ENCODE assay signal across 8 mouse cellular contexts in genomic region chr6:23838401-23839008, GRCm38 (mm10). TPM values are rescaled to one million over a fixed set of nuclear protein-coding genes. Genes with fewer than 3 reads are reported as not detected.
A peak's percentile ranks its signal among the peaks of the same experiment; 100 is the strongest.
DNase-seq lines count a peak whose midpoint lies in the region; ATAC-seq and TF ChIP-seq lines count a peak whose summit lies in the region.

No protein-coding gene starts in this region.

- TF ChIP-seq CTCF in forebrain, postnatal 0 days (IDR thresholded peaks at IDR 0.05; ENCODE audit: low read depth) = no peak

- peak overlapping the region; percentile 91 for H3K4me2 ChIP-seq in lung, embryonic 15.5 days
- H3K4me2 ChIP-seq in forebrain, postnatal 0 days (ENCODE audit: low read depth) = peak overlapping the region; percentile 84

- peaks cover 11% of the 10 kb centered on the region; the same call in 1 of the 2 replicates for H3K4me1 ChIP-seq in lung, embryonic 15.5 days
- H3K4me1 ChIP-seq in forebrain, postnatal 0 days (ENCODE audit: insufficient read depth) = no peaks in the 10 kb centered on the region

- no peaks in the 10 kb centered on the region for H3K9me3 ChIP-seq in lung, embryonic 15.5 days
- no peaks in the 10 kb centered on the region for H3K9me3 ChIP-seq in forebrain, postnatal 0 days (ENCODE audit: low read length)

- H3K9ac ChIP-seq in lung, embryonic 15.5 days = peak overlapping the region; percentile 66
- peak overlapping the region; percentile 66 for H3K9ac ChIP-seq in forebrain, postnatal 0 days

- H3K27me3 ChIP-seq in lung, embryonic 15.5 days = peaks cover 11% of the 10 kb centered on the region
- H3K27me3 ChIP-seq in forebrain, postnatal 0 days (ENCODE audit: insufficient read depth, low read length) = no peaks in the 10 kb centered on the region

- no peaks in the 10 kb centered on the region for H3K36me3 ChIP-seq in lung, embryonic 15.5 days
- no peaks in the 10 kb centered on the region for H3K36me3 ChIP-seq in forebrain, postnatal 0 days (ENCODE audit: insufficient read depth)

- peak overlapping the region; percentile 74 for H3K27ac ChIP-seq in lung, embryonic 15.5 days
- H3K27ac ChIP-seq in forebrain, postnatal 0 days (ENCODE audit: low read depth, low read length) = no peak overlapping the region

- peak overlapping the region; percentile 82 for H3K4me3 ChIP-seq in lung, embryonic 15.5 days
- H3K4me3 ChIP-seq in forebrain, postnatal 0 days (ENCODE audit: low read depth, low read length) = peak overlapping the region; percentile 74

- no peak for DNase-seq in lung, postnatal 4 days
- peak; percentile 60 for DNase-seq in cerebellum, adult 8-10 months
- DNase-seq in forebrain, postnatal 0 days = no peak
- DNase-seq in kidney, adult 8-10 months = peak; percentile 32 to 49
- peak; percentile 10 for DNase-seq in lung, postnatal 36 days
- no peak for DNase-seq in frontal cortex, adult 2 months (ENCODE audit: extremely low spot score in 1 of 2, low spot score in 1 of 2)

- 1% methylated on average over 35 of the region's 35 CpGs for WGBS in lung, embryonic 15.5 days
- WGBS in forebrain, postnatal 0 days = 5% methylated on average over 35 of the region's 35 CpGs

- peak; percentile 29; the same call in 1 of the 2 replicates for ATAC-seq in lung, embryonic 15.5 days (ENCODE audit: borderline replicate concordance, extremely low read depth, low FRiP score, low TSS enrichment)
- 0 out of 2 replicates have a peak, but pooled peaks have one; percentile 7 for ATAC-seq in forebrain, postnatal 0 days
- no peak for ATAC-seq in inflammation-experienced regulatory T-cells, adult 6 months

RNA-seq across cellular contexts. Expression of gene Cadps2, which starts 0.7 kb away (rescaled TPM):
- polyA plus RNA-seq in lung, embryonic 15.5 days (2015; fragmentation: Nextera tagmentation; extraction: Ambion mirVana) = 7.2 and 7.9 TPM in 2 replicates
- total RNA-seq in forebrain, postnatal 0 days (2014; rRNA removed) = 24.8 and 26.5 TPM in 2 replicates
- 4.8 and 7.0 TPM in 2 replicates for polyA plus RNA-seq in forebrain, postnatal 0 days (2015; fragmentation: Nextera tagmentation; extraction: Ambion mirVana)
- not detected for polyA plus RNA-seq in inflammation-experienced regulatory T-cells, adult 6 months (2017; shearing (Covaris generic))
- polyA plus RNA-seq in frontal cortex, adult 2 months (2012; rRNA removed) = 25.8 and 29.4 TPM in 2 replicates

Comparison
In these comparisons a context has a peak if more than half of its experiments do, and no peak if none do; other contexts are left out.
1. DNase-seq: peak in cerebellum, adult 8-10 months (single experiment), kidney, adult 8-10 months (2 of 2) and lung, postnatal 36 days (single experiment); none in lung, postnatal 4 days (0 of 2), forebrain, postnatal 0 days (single experiment) and frontal cortex, adult 2 months (0 of 2).